Mouse (Mus musculus) myocyte (in vitro differentiated cells): ENCODE results near the gene Hapln2.

Experiments
- POLR2A ChIP-seq: IDR thresholded peaks from one replicate; pipeline ENCODE4 v1.6.1; 2011; ENCODE audit warnings: low read depth, mild to moderate bottlenecking, control low read depth, moderate library complexity; ENCODE audit not compliant: insufficient read length
- USF1 ChIP-seq: IDR thresholded peaks from one replicate; pipeline ENCODE4 v1.6.1; 2011; ENCODE audit warnings: low read depth, mild to moderate bottlenecking, control low read depth, moderate library complexity

DNA sequence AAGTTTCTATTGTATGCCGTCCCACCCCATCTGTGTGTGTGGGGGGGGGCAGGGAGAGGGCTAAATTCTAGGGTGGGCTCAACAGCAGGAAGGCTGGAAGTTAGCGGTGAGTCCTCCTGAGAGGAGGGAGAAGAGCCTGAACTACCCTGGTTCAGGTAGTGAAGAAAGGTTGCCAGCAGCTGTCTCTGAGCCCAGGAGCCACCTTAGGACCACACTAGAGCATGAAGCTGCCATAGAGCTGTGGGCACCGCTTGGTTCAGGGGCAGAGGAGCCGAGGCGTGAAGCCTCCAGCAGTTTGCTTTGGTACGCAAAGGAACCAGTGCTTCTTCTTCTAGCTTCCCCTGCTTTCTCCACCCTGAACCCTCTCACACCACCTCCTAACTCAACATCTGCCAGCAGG is 43.8 kb downstream of the Hapln2 start:
- TF ChIP-seq USF1 (no peak), POLR2A (no peak)
